Mouse (Mus musculus): ENCODE measurements around the gene Tsen15.

DNA sequence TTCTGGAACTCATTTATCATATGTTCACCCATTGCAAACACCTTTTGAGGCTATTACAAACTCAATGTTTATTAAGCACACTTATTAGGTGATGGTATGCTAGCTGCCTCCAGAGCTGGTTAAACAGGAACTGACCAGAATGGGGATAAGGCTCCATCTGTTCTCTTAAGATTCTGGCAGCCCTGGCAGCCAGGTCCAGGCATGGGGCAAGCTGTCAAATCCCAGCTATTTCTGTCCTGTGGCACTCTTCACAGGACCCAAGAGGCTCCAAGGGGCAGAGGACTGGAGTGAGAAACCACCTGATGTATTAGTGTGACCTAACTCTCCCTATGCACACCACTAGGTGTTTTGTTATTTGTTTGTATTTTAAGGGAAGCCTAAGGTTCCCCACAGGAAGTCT, 38.5 kb downstream of the Tsen15 start:
- no peak for TF ChIP-seq USF1 (IDR thresholded peaks at IDR 0.05; ENCODE audit: low read depth)
- TF ChIP-seq POLR2A (IDR thresholded peaks at IDR 0.05; ENCODE audit: insufficient read length, low read depth), result no peak
- TF ChIP-seq MAX (IDR thresholded peaks at IDR 0.05; ENCODE audit: low read depth), result no peak
- TF ChIP-seq MYOG (IDR thresholded peaks at IDR 0.05; ENCODE audit: control insufficient read depth in 1 of 3, insufficient read depth in 1 of 3, insufficient read length in 2 of 3, low read depth in 2 of 3), result no peak
- no peak for TF ChIP-seq POLR2AphosphoS2 (IDR thresholded peaks at IDR 0.05; ENCODE audit: insufficient read length, low read depth)
- no peak for TF ChIP-seq TCF12 (IDR thresholded peaks at IDR 0.05; ENCODE audit: insufficient read depth, poor library complexity, severe bottlenecking)
